Mouse (Mus musculus): Measurements from ENCODE around the gene Pitpnc1. TPM values are rescaled to one million over a fixed set of nuclear protein-coding genes. Genes with fewer than 3 reads are reported as not detected.
A peak's percentile ranks its signal among the peaks of the same experiment; 100 is the strongest.

The Pitpnc1 gene
- total and polyA plus RNA-seq, 2 experiments, result 3.5 to 9.4 TPM

GRCm38 (mm10) chr11:107225301-107225700 is 245.2 kb downstream of the Pitpnc1 start:
- 84% methylated on average over 5 of the region's 5 CpGs for WGBS
- Histone ChIP-seq H3K9ac (ENCODE audit: low read depth, low read length) (no peak overlapping the region), H3K4me1 (ENCODE audit: control insufficient read depth, insufficient read depth, low read length) (peaks cover 2% of the 10 kb centered on the region; the same call in 1 of the 2 replicates), H3K4me3 (ENCODE audit: insufficient read depth, low read depth, low read length) (no peak overlapping the region), H3K27ac (replicated peaks; ENCODE audit: insufficient read depth, low read depth, low read length) (no peak overlapping the region), H3K79me2 (ENCODE audit: control insufficient read depth, insufficient read depth, low read length) (no peaks in the 10 kb centered on the region), H3K36me3 (ENCODE audit: control insufficient read depth, insufficient read depth, low read length) (peaks cover 10% of the 10 kb centered on the region; the same call in 1 of the 2 replicates), H3K27me3 (ENCODE audit: control insufficient read depth, insufficient read depth, low read length) (no peaks in the 10 kb centered on the region)
- TF ChIP-seq POLR2A (IDR thresholded peaks at IDR 0.05; ENCODE audit: extremely low read depth, insufficient read depth, low read length), result no peak
- TF ChIP-seq CTCF (IDR thresholded peaks at IDR 0.05; ENCODE audit: low read depth, low read length), result no peak
- DNase-seq (ENCODE audit: extremely low read depth, low read depth, low spot score), result no peak

DNA sequence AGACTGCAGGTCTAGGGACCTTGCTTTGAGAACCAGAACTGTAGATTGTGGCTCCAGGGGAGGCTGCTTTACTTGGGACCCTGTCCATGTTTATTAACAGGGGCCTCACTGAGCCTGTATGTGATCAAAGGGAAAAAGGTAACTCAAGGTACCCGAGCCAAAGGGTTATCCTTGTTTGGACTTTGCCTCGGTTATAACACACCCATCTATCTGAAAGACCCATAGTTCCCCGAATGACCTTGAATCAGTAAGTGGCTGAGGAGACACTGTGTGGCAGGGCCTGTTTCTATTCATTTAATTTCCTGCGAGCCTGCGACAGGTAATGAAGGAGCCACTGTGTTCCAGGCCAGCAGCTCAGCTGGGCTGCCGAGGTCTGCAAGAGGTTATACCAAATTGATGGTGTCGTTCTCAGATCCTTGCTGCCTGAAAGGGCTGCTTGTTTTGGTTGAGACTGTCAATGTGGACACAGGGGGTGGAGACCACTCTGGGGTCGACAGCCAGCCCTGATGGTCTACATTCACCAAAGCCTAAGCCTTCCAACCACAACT is 246.8 kb downstream of the Pitpnc1 start:
- Histone ChIP-seq H3K36me3 (ENCODE audit: control insufficient read depth, insufficient read depth, low read length) (peaks cover 12% of the 10 kb centered on the region; the same call in 1 of the 2 replicates), H3K27me3 (ENCODE audit: control insufficient read depth, insufficient read depth, low read length) (no peaks in the 10 kb centered on the region), H3K9ac (ENCODE audit: low read depth, low read length) (no peak overlapping the region), H3K79me2 (ENCODE audit: control insufficient read depth, insufficient read depth, low read length) (no peaks in the 10 kb centered on the region), H3K4me3 (ENCODE audit: insufficient read depth, low read depth, low read length) (no peak overlapping the region), H3K4me1 (ENCODE audit: control insufficient read depth, insufficient read depth, low read length) (peaks cover 2% of the 10 kb centered on the region; the same call in 1 of the 2 replicates), H3K27ac (replicated peaks; ENCODE audit: insufficient read depth, low read depth, low read length) (no peak overlapping the region)
- WGBS, result 55% methylated on average over 8 of the region's 8 CpGs
- peak; percentile 37 for DNase-seq (ENCODE audit: extremely low read depth, low read depth, low spot score)
- TF ChIP-seq CTCF (IDR thresholded peaks at IDR 0.05; ENCODE audit: low read depth, low read length), result no peak
- no peak for TF ChIP-seq POLR2A (IDR thresholded peaks at IDR 0.05; ENCODE audit: extremely low read depth, insufficient read depth, low read length)

DNA sequence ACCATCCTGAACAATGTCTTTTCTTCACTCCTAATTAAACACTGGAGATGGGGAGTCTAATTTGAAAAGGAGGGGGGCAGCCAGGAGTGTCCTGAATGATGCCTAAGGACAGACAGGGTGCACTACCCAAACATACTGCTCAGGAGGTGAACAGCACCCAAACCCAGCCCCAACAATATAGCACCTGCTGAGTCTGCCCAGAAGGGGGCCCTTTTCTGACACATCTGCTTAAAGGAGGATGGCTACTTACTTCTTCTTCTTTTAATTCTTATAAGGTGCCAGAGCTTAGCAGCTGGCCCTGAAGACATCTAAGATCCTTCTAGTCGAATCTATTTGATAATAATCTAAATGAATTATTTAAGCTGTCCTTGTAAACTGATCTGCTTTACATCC is 247.3 kb downstream of the Pitpnc1 start:
- WGBS, result 83% methylated on average over 1 of the region's 1 CpGs
- H3K27ac ChIP-seq (replicated peaks; ENCODE audit: insufficient read depth, low read depth, low read length), result no peak overlapping the region
- no peaks in the 10 kb centered on the region for H3K27me3 ChIP-seq (ENCODE audit: control insufficient read depth, insufficient read depth, low read length)
- DNase-seq (ENCODE audit: extremely low read depth, low read depth, low spot score), result no peak
- H3K4me3 ChIP-seq (ENCODE audit: insufficient read depth, low read depth, low read length), result no peak overlapping the region
- H3K4me1 ChIP-seq (ENCODE audit: control insufficient read depth, insufficient read depth, low read length), result peaks cover 2% of the 10 kb centered on the region; the same call in 1 of the 2 replicates
- no peaks in the 10 kb centered on the region for H3K79me2 ChIP-seq (ENCODE audit: control insufficient read depth, insufficient read depth, low read length)
- H3K36me3 ChIP-seq (ENCODE audit: control insufficient read depth, insufficient read depth, low read length), result peaks cover 17% of the 10 kb centered on the region; the same call in 1 of the 2 replicates
- H3K9ac ChIP-seq (ENCODE audit: low read depth, low read length), result no peak overlapping the region
- no peak for TF ChIP-seq CTCF (IDR thresholded peaks at IDR 0.05; ENCODE audit: low read depth, low read length)
- no peak for TF ChIP-seq POLR2A (IDR thresholded peaks at IDR 0.05; ENCODE audit: extremely low read depth, insufficient read depth, low read length)

DNA sequence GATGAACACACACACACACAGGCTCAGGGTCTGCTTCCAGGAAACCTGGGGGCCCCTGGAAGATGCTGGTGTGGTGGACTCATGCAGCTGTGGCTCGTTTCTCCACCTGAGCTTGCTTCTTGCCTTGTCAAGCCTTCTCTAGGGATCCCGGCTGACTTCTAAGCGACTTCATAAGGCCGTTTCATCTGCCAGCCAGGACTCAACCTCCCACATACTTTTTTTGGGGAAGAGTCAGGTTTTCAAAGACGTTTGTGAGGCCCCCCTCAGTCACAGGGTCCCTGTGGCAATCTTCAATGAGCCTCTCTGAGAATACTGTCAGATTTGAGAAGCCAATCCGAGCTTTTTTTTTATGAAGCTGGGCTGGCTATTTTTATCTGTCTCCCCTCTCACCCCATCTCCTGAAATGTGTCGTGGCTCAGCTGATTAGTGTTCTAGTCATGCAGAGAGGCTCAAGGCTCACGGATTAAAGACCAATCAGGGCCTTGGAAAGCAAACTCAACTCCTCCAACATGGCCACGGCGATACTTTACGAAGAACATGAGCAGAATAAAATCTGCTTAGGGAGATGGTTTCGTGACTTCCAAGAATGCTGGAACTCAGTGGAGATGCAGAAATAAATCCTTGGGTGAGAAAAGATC is 247.8 kb downstream of the Pitpnc1 start:
- Histone ChIP-seq H3K9ac (ENCODE audit: low read depth, low read length) (no peak overlapping the region), H3K36me3 (ENCODE audit: control insufficient read depth, insufficient read depth, low read length) (peaks cover 20% of the 10 kb centered on the region), H3K27me3 (ENCODE audit: control insufficient read depth, insufficient read depth, low read length) (no peaks in the 10 kb centered on the region), H3K27ac (replicated peaks; ENCODE audit: insufficient read depth, low read depth, low read length) (no peak overlapping the region), H3K4me1 (ENCODE audit: control insufficient read depth, insufficient read depth, low read length) (peaks cover 2% of the 10 kb centered on the region; the same call in 1 of the 2 replicates), H3K4me3 (ENCODE audit: insufficient read depth, low read depth, low read length) (no peak overlapping the region), H3K79me2 (ENCODE audit: control insufficient read depth, insufficient read depth, low read length) (no peaks in the 10 kb centered on the region)
- 91% methylated on average over 12 of the region's 12 CpGs for WGBS
- TF ChIP-seq POLR2A (IDR thresholded peaks at IDR 0.05; ENCODE audit: extremely low read depth, insufficient read depth, low read length), result no peak
- no peak for TF ChIP-seq CTCF (IDR thresholded peaks at IDR 0.05; ENCODE audit: low read depth, low read length)
- no peak for DNase-seq (ENCODE audit: extremely low read depth, low read depth, low spot score)

DNA sequence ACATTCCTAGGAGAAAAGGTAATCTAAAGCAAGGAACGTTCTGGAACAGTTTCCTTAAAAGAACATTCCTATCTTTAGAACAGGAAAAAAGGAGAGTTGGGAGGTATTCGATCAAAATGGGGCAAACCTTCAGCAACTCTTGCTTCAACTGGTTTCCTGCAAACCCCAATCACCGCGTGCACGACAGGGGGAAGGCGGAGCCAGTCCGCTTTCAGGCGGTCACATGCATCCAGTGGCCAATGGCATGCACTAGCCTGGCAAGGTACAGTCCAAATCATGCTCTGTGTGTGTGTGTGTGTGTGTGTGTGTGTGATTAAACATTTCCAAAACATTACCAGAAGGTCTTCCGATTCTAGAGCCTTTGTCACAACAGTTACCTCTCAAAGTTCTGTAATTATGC is 255.4 kb downstream of the Pitpnc1 start:
- WGBS, result 91% methylated on average over 9 of the region's 9 CpGs
- Histone ChIP-seq H3K4me3 (ENCODE audit: insufficient read depth, low read depth, low read length) (no peak overlapping the region), H3K79me2 (ENCODE audit: control insufficient read depth, insufficient read depth, low read length) (no peaks in the 10 kb centered on the region), H3K27me3 (ENCODE audit: control insufficient read depth, insufficient read depth, low read length) (no peaks in the 10 kb centered on the region), H3K9ac (ENCODE audit: low read depth, low read length) (no peak overlapping the region), H3K27ac (replicated peaks; ENCODE audit: insufficient read depth, low read depth, low read length) (no peak overlapping the region), H3K36me3 (ENCODE audit: control insufficient read depth, insufficient read depth, low read length) (peaks cover 34% of the 10 kb centered on the region), H3K4me1 (ENCODE audit: control insufficient read depth, insufficient read depth, low read length) (no peaks in the 10 kb centered on the region)
- DNase-seq (ENCODE audit: extremely low read depth, low read depth, low spot score), result no peak
- no peak for TF ChIP-seq POLR2A (IDR thresholded peaks at IDR 0.05; ENCODE audit: extremely low read depth, insufficient read depth, low read length)
- TF ChIP-seq CTCF (IDR thresholded peaks at IDR 0.05; ENCODE audit: low read depth, low read length), result no peak

DNA sequence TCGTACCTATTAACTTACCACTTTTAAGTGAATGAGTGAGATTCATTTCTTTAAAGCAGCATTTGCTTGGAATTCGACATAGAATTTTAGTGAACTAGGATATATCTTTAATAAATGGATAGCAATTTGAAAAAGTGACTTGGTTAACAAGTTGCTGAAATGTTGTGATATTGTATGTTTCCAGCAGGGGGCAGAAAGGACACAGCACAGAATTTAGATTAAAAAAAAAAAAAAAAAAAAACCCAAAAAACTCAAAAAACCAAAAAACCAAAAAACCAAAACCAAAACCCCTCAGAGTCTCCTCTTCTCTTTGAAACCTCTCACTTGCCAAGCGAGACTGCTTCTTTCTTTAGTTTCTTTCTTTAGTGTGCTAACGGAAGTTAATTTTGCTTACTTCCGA is 256.8 kb downstream of the Pitpnc1 start:
- Histone ChIP-seq H3K4me3 (ENCODE audit: insufficient read depth, low read depth, low read length) (no peak overlapping the region), H3K27ac (replicated peaks; ENCODE audit: insufficient read depth, low read depth, low read length) (no peak overlapping the region), H3K9ac (ENCODE audit: low read depth, low read length) (no peak overlapping the region), H3K4me1 (ENCODE audit: control insufficient read depth, insufficient read depth, low read length) (no peaks in the 10 kb centered on the region), H3K36me3 (ENCODE audit: control insufficient read depth, insufficient read depth, low read length) (peaks cover 29% of the 10 kb centered on the region), H3K79me2 (ENCODE audit: control insufficient read depth, insufficient read depth, low read length) (no peaks in the 10 kb centered on the region), H3K27me3 (ENCODE audit: control insufficient read depth, insufficient read depth, low read length) (no peaks in the 10 kb centered on the region)
- DNase-seq (ENCODE audit: extremely low read depth, low read depth, low spot score), result peak; percentile 57
- TF ChIP-seq POLR2A (IDR thresholded peaks at IDR 0.05; ENCODE audit: extremely low read depth, insufficient read depth, low read length), result no peak
- TF ChIP-seq CTCF (IDR thresholded peaks at IDR 0.05; ENCODE audit: low read depth, low read length), result peak; percentile 28; the same call in 1 of the 2 replicates
- WGBS, result 77% methylated on average over 5 of the region's 5 CpGs
